Mouse (Mus musculus): ENCODE data around the gene Eef2k.

DNA sequence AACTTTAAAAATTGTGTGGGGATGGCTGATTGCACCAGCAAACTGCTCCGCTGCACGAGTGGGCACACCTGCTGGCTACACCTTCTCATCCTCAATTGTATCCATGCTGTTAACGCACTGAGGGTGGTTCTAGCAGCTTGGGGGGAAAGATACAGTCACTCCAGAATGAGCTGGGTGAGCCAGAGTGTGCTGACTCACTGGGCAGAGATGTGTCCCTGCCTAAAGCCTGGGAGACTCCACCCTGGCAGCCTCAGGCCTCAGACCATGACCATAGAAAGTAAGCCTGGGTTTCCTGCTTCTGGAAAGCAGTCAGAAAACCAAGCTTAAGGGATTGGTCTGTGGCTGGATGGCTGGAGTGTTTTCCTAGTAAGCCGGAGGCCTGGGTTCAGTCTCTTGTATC, 23.2 kb downstream of the Eef2k start:
- TF ChIP-seq CTCF (IDR thresholded peaks at IDR 0.05; ENCODE audit: borderline replicate concordance, control insufficient read depth, extremely low read depth, insufficient read depth, low read length, poor library complexity) (no peak), POLR2A (IDR thresholded peaks at IDR 0.05; ENCODE audit: control insufficient read depth, extremely low read depth, insufficient read depth, low read length, poor library complexity) (no peak)

All from thymus, adult 2 months (tissue).